Mouse (Mus musculus): ENCODE results near the gene Dclk1.

GRCm38 (mm10) chr3:55431223-55431622 is 189.1 kb downstream of the Dclk1 start:
- no peak for TF ChIP-seq CTCF (IDR thresholded peaks at IDR 0.05; ENCODE audit: low read depth, low read length)
- no peak for TF ChIP-seq GATA1 (IDR thresholded peaks at IDR 0.05; ENCODE audit: borderline replicate concordance, low read length)
- no peak for TF ChIP-seq POLR2AphosphoS5 (IDR thresholded peaks at IDR 0.05; ENCODE audit: insufficient replicate concordance, low read depth, low read length)
